Mouse (Mus musculus) stomach, postnatal 0 days (tissue): ENCODE results near the gene Pip4k2a.

Experiments
- CTCF ChIP-seq: IDR thresholded peaks from 2 replicates; pipeline ENCODE4 v1.5.1; 2016; ENCODE audit warnings: antibody characterized with exemption, low read depth, mild to moderate bottlenecking, moderate library complexity
- EP300 ChIP-seq: optimal IDR thresholded peaks from 2 replicates; pipeline ENCODE3; 2016; ENCODE audit warnings: antibody characterized with exemption

GRCm38 (mm10) chr2:18988885-18989284 is 9.0 kb downstream of the Pip4k2a start:
- TF ChIP-seq CTCF (no peak), EP300 (no peak)
